30 mouse cellular contexts compared by ENCODE assay signal in the genomic region with DNA sequence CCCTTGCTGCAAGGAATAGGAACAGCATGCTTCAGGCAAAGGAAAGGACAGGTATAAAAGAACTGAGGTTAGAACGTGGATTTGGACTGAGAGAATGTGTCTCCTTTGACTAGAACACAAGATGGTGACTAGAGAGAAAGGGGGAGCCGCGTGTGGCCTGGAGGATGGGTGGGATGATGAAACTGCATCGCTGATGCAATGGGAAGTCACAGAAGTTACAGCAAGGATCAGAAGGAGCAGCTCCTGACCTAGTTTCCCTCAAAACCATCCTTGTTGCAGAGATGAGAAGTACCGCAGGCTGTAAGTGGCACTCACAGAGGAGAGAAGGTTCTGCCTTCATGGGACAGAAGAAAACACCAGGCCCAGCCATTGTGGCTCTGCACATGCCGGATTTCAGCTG. TPM values are rescaled to one million over a fixed set of nuclear protein-coding genes. Genes with fewer than 3 reads are reported as not detected.
DNase-seq lines count a peak whose midpoint lies in the region; ATAC-seq lines count a peak whose summit lies in the region.
"Had no signal": no experiment of that assay in that cellular context is flagged by ENCODE, and none has a peak within 500 bp of the region (broad histone marks: within the 10 kb centered on the region; RNA-seq: fewer than 3 reads in every experiment).

No protein-coding gene starts in this region.

- H3K4me2 ChIP-seq in forebrain, embryonic 16.5 days (ENCODE audit: low read length): no peak overlapping the region
- H3K4me2 ChIP-seq: embryonic facial prominence, embryonic 13.5 days; forebrain, embryonic 13.5 days; heart, embryonic 11.5 days; hindbrain, embryonic 12.5 days; hindbrain, embryonic 15.5 days had no signal

- no peak overlapping the region for H3K4me3 ChIP-seq in forebrain, embryonic 10.5 days
- H3K4me3 ChIP-seq in forebrain, embryonic 16.5 days (replicated peaks; ENCODE audit: low read length): no peak overlapping the region
- H3K4me3 ChIP-seq: embryonic facial prominence, embryonic 10.5 days; embryonic facial prominence, embryonic 13.5 days; erythroblast, embryonic 14.5 days; forebrain, embryonic 13.5 days; hindbrain, embryonic 12.5 days; hindbrain, embryonic 15.5 days had no signal

- no peaks in the 10 kb centered on the region for H3K27me3 ChIP-seq in forebrain, embryonic 10.5 days (ENCODE audit: poor library complexity, severe bottlenecking)
- H3K27me3 ChIP-seq in forebrain, embryonic 16.5 days (replicated peaks; ENCODE audit: control insufficient read depth, insufficient read depth, low read length): no peaks in the 10 kb centered on the region
- H3K27me3 ChIP-seq: embryonic facial prominence, embryonic 13.5 days; forebrain, embryonic 13.5 days; hindbrain, embryonic 12.5 days; hindbrain, embryonic 15.5 days; Patski had no signal

- no peaks in the 10 kb centered on the region for H3K36me3 ChIP-seq in forebrain, embryonic 10.5 days (replicated peaks)
- H3K36me3 ChIP-seq in forebrain, embryonic 16.5 days (ENCODE audit: control insufficient read depth, insufficient read depth): no peaks in the 10 kb centered on the region
- H3K36me3 ChIP-seq: embryonic facial prominence, embryonic 10.5 days; embryonic facial prominence, embryonic 13.5 days; hindbrain, embryonic 12.5 days; hindbrain, embryonic 15.5 days had no signal

- H3K4me1 ChIP-seq in forebrain, embryonic 10.5 days: no peaks in the 10 kb centered on the region
- no peaks in the 10 kb centered on the region for H3K4me1 ChIP-seq in forebrain, embryonic 16.5 days (replicated peaks; ENCODE audit: control insufficient read depth, insufficient read depth, low read length)
- H3K4me1 ChIP-seq: embryonic facial prominence, embryonic 10.5 days; embryonic facial prominence, embryonic 13.5 days; forebrain, embryonic 13.5 days; hindbrain, embryonic 12.5 days; hindbrain, embryonic 15.5 days had no signal

- no peak for ATAC-seq in forebrain, embryonic 16.5 days
- peak; percentile 88 for ATAC-seq in megakaryocyte, adult 5-6 weeks (ENCODE audit: poor library complexity, severe bottlenecking)
- ATAC-seq in frontal cortex, adult (ENCODE audit: low TSS enrichment): no peak
- ATAC-seq: forebrain, embryonic 13.5 days; forebrain, postnatal 0 days; intestine, postnatal 0 days; Patski had no signal

- no peaks in the 10 kb centered on the region for H3K9me3 ChIP-seq in forebrain, embryonic 10.5 days
- no peaks in the 10 kb centered on the region for H3K9me3 ChIP-seq in forebrain, embryonic 16.5 days (ENCODE audit: control insufficient read depth, low read length)
- H3K9me3 ChIP-seq: embryonic facial prominence, embryonic 10.5 days; embryonic facial prominence, embryonic 13.5 days; forebrain, embryonic 13.5 days; hindbrain, embryonic 12.5 days; hindbrain, embryonic 15.5 days had no signal

- H3K27ac ChIP-seq in forebrain, embryonic 10.5 days: no peak overlapping the region
- H3K27ac ChIP-seq in forebrain, embryonic 16.5 days (ENCODE audit: low read length): no peak overlapping the region
- H3K27ac ChIP-seq: embryonic facial prominence, embryonic 10.5 days; embryonic facial prominence, embryonic 13.5 days; forebrain, embryonic 13.5 days; hindbrain, embryonic 12.5 days; hindbrain, embryonic 15.5 days had no signal

- WGBS in forebrain, embryonic 10.5 days: 80% methylated on average over 6 of the region's 6 CpGs
- WGBS in forebrain, embryonic 16.5 days: 80% methylated on average over 6 of the region's 6 CpGs

- no peak overlapping the region for H3K9ac ChIP-seq in forebrain, embryonic 16.5 days (replicated peaks; ENCODE audit: low read depth, low read length)
- H3K9ac ChIP-seq: embryonic facial prominence, embryonic 13.5 days; forebrain, embryonic 13.5 days; forebrain, postnatal 0 days; hindbrain, embryonic 12.5 days; hindbrain, embryonic 15.5 days had no signal

- DNase-seq in forebrain, embryonic 10.5 days (ENCODE audit: extremely low spot score, low spot score): peak; percentile 4
- peak; percentile 4 for DNase-seq in 416B (ENCODE audit: low read depth)
- peak; percentile 17 for DNase-seq in brain, adult 2 months (ENCODE audit: low read depth, low spot score)
- DNase-seq in layer of hippocampus, adult 8-10 months (ENCODE audit: low spot score in 2 of 2): no peak
- DNase-seq in cerebellum, postnatal 10 days: no peak
- DNase-seq: adrenal gland, adult 8-10 months; adrenal gland, postnatal 25 days; cerebellum, adult 18-20 months; cerebellum, adult 9-10 months; cerebellum, postnatal 25 days; embryo, embryonic 11 days; forebrain, postnatal 0 days; gastrocnemius, postnatal 25 days; heart, adult 11 months had no signal

RNA-seq across cellular contexts. Expression of a gene that starts 28.0 kb away (rescaled TPM):
- 0.04 and 0.20 TPM in 2 replicates for polyA plus RNA-seq in forebrain, embryonic 10.5 days (2016; fragmentation: Nextera tagmentation; extraction: Ambion mirVana)
- polyA plus RNA-seq in forebrain, embryonic 16.5 days (2015; fragmentation: Nextera tagmentation; extraction: Ambion mirVana): 1.9 and 2.1 TPM in 2 replicates
- not detected in 2 replicates for total RNA-seq in megakaryocyte, adult 5-6 weeks (2015)
- not detected in 2 replicates for total RNA-seq in megakaryocyte, adult 5-6 weeks (2017)
- total RNA-seq in layer of hippocampus, adult 8-10 months (2022): 1 to 10 TPM; 4.4 to 4.8 (median 4.5) TPM
- total RNA-seq: gastrocnemius, adult 8-10 months; gastrocnemius, postnatal 25 days; hematopoietic stem cell, adult 5-6 weeks had no signal
- polyA plus RNA-seq: erythroblast, embryonic 14.5 days; heart, embryonic 14.5 days; heart, postnatal 0 days; Patski had no signal

RNA-seq across cellular contexts. Expression of a gene that starts 54.0 kb away (rescaled TPM):
- polyA plus RNA-seq in forebrain, embryonic 10.5 days (2016; fragmentation: Nextera tagmentation; extraction: Ambion mirVana): 45.3 and 45.4 TPM in 2 replicates
- 49.6 and 51.4 TPM in 2 replicates for polyA plus RNA-seq in forebrain, embryonic 16.5 days (2015; fragmentation: Nextera tagmentation; extraction: Ambion mirVana)
- total RNA-seq in megakaryocyte, adult 5-6 weeks (2015): 116 and 130 TPM in 2 replicates
- 114 and 127 TPM in 2 replicates for total RNA-seq in megakaryocyte, adult 5-6 weeks (2017)
- 10 to 100 TPM; 28.7 to 43.1 (median 34.4) TPM for total RNA-seq in layer of hippocampus, adult 8-10 months (2022)

Comparison
In these comparisons a context has a peak if more than half of its experiments do, and no peak if none do; other contexts are left out.
1. DNase-seq: peak in forebrain, embryonic 10.5 days (single experiment), 416B (single experiment) and brain, adult 2 months (single experiment); none in layer of hippocampus, adult 8-10 months (0 of 2) and cerebellum, postnatal 10 days (0 of 2).
2. RNA of a gene that starts 28.0 kb away (total RNA-seq): 4.4 to 4.8 TPM in layer of hippocampus, adult 8-10 months; not detected in megakaryocyte, adult 5-6 weeks; every median in the first group is over 4 times any median in the second.